Mouse (Mus musculus) 3T3-L1 (cell line): Measurements from ENCODE around the gene Fcnb.

Experiments used
- DNase-seq: peaks from one replicate; pipeline ENCODE4 v3.0.0-alpha.2; 2015; ENCODE audit warnings: low read depth, low spot score

Gene Fcnb

GRCm38 (mm10) chr2:28032469-28032868 is 52.2 kb downstream of the Fcnb start:
- DNase-seq = no peak

DNA sequence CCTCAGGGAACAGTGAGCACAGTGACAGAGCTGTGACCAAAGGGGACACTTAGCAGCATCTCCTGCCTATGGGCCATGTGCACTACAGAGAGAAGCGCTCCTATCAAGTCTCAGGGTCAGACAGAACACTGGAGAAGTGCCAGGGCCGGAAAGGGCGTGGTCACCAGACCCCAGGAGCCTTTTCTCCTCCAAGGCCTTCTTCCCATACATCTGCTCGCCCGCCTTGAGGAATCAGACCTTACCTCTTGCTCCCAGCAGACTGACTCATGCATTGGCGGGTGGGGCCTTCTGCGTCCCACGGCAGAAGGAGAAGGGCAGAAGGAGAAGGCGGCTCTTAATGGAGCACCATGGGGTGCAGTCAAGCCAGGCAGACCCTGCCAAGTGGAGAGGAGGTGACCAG is 52.8 kb downstream of the Fcnb start:
- DNase-seq = peak; percentile 24
